Mouse (Mus musculus) liver, embryonic 14.5 days (tissue): ENCODE results near the gene Snrnp35. TPM values are rescaled to one million over a fixed set of nuclear protein-coding genes. Genes with fewer than 3 reads are reported as not detected.

Experiments used
- ATAC-seq: fragments of 200-750 bp; cut with Nextera tagmentation; 2 replicates; pipeline ENCODE4 v1.8.0; 2017; ENCODE audit warnings: moderate number of reproducible peaks, mild to moderate bottlenecking, moderate library complexity; ENCODE audit not compliant: insufficient read depth
- DNase-seq, 3 experiments: peaks; one replicate each; pipeline ENCODE4 v3.0.0-alpha.2; 2012 to 2013; ENCODE audit warnings: low read depth in 3 of 3, low spot score in 3 of 3
- H3K27ac ChIP-seq: fragments of 300-500 bp; sonication (generic); 2 replicates; pipeline ENCODE4 v1.5.1; 2014; ENCODE audit warnings: moderate library complexity, mild to moderate bottlenecking, control low read depth, inconsistent platforms
- H3K27me3 ChIP-seq: fragments of 300-500 bp; sonication (generic); 2 replicates; pipeline ENCODE4 v1.6.1; 2014; ENCODE audit warnings: mild to moderate bottlenecking, low read length, moderate library complexity; ENCODE audit not compliant: control insufficient read depth, insufficient read depth
- H3K36me3 ChIP-seq: fragments of 300-500 bp; sonication (generic); replicated peaks from 2 replicates; pipeline ENCODE4 v1.6.1; 2014; ENCODE audit warnings: low read depth; ENCODE audit not compliant: control insufficient read depth, insufficient read depth
- H3K4me1 ChIP-seq, 2 experiments: fragments of 200-500 bp in 1 of 2; fragments of 300-500 bp in 1 of 2; sonication (generic) in 1 of 2; replicated peaks; 2 replicates each; pipeline ENCODE4 v1.6.1; 2012 to 2014; ENCODE audit warnings: antibody characterized with exemption in 1 of 2, inconsistent platforms in 1 of 2, low read length in 1 of 2; ENCODE audit not compliant: control insufficient read depth in 2 of 2, insufficient read depth in 2 of 2
- H3K4me2 ChIP-seq: fragments of 300-500 bp; sonication (generic); 2 replicates; pipeline ENCODE4 v1.6.1; 2014; ENCODE audit warnings: low read depth, mild to moderate bottlenecking, control low read depth, moderate library complexity
- H3K4me3 ChIP-seq, 2 experiments: fragments of 200-500 bp in 1 of 2; fragments of 300-500 bp in 1 of 2; sonication (generic) in 1 of 2; 2 replicates each; pipeline ENCODE4 v1.5.1; 2012 to 2014; ENCODE audit warnings: low read depth in 2 of 2, low read length in 2 of 2, mild to moderate bottlenecking in 2 of 2, control low read depth in 1 of 2, inconsistent platforms in 1 of 2, moderate library complexity in 1 of 2; ENCODE audit not compliant: insufficient read depth in 1 of 2
- H3K9ac ChIP-seq: fragments of 300-500 bp; sonication (generic); replicated peaks from 2 replicates; pipeline ENCODE4 v1.6.1; 2014; ENCODE audit warnings: mild to moderate bottlenecking, control low read depth, moderate library complexity
- H3K9me3 ChIP-seq: fragments of 300-500 bp; sonication (generic); 2 replicates; pipeline ENCODE4 v1.6.1; 2016; ENCODE audit warnings: low read length, mixed read lengths; ENCODE audit not compliant: control insufficient read depth
- CTCF ChIP-seq: IDR thresholded peaks from 2 replicates; pipeline ENCODE4 v1.5.1; 2016; ENCODE audit warnings: antibody characterized with exemption, low read depth, control low read depth
- EP300 ChIP-seq: IDR thresholded peaks from 2 replicates; pipeline ENCODE4 v1.6.1; 2016; ENCODE audit warnings: antibody characterized with exemption, low read depth
- WGBS: fragments of 180-500 bp; shearing (Covaris S2); extraction: QIAGEN DNeasy Blood & Tissue Kit; methylation state at CpG from one replicate; pipeline ENCODE4 v1.1.7; 2014; ENCODE audit not compliant: insufficient replicate concordance; 5-methylcytosine and 5-hydroxymethylcytosine counted together
- polyA plus RNA-seq, 2 experiments: library from polyadenylated mRNA; depleted of rRNA in 1 of 2; stranded (reverse) in 1 of 2; unstranded in 1 of 2; fragments of >200 nt; fragmentation: Nextera tagmentation in 1 of 2; extraction: Ambion mirVana in 1 of 2; gene quantifications; 2 replicates each; pipeline versions ENCODE4 v1.2.1 to v1.2.3; 2012 to 2014

Snrnp35 gene
- polyA plus RNA-seq, 2 experiments = 5.8 to 7.4 TPM

DNA sequence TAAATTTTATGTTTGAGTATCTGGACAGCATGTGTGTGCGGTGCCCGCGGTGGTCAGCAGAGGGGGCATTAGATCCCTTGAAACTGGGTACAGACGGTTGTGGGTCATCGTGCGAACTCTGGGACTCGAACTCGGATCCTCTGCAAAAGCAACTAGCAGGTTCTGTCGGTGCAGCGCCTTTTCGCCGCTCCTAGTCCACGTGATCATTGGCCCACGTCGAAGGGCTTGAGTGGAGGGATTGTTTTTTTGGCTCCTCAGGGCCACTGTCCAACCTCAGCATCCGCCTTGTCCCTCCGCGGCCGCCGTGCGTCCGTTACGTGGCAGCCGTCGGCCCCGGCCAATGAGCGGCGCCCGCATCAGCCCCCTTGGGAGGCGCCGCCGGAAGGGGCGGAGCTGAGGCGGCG is 57.5 kb downstream of the Snrnp35 start, which contains the start of gene Tmed2:
Tmed2 (plus strand) TSS at position 313 of the 404 bp plus-strand sequence.
- peak within 1 kb of the TSS; percentile 98 to 99 for H3K4me3 ChIP-seq
- peaks cover 9 to 11% of the 10 kb centered on the region in 2 experiments for H3K4me1 ChIP-seq
- H3K27me3 ChIP-seq = no peaks in the 10 kb centered on the region
- H3K27ac ChIP-seq = peak within 1 kb of the TSS; percentile 62
- DNase-seq (peak; percentile 90), ATAC-seq (peak; percentile 94)
- H3K36me3 ChIP-seq = peaks cover 26% of the 10 kb centered on the region
- peak within 1 kb of the TSS; percentile 88 for H3K4me2 ChIP-seq
- peak within 1 kb of the TSS; percentile 96 for H3K9ac ChIP-seq
- WGBS = under 1% methylated on average over 35 of the region's 35 CpGs
- no peaks in the 10 kb centered on the region for H3K9me3 ChIP-seq
- TF ChIP-seq CTCF (peak; percentile 61), EP300 (peak; percentile 59)

Other genes with a start within 250 kb of the Snrnp35 start
- gene Pitpnm2, start 233.4 kb upstream of the Snrnp35 start, polyA plus RNA-seq (2012; rRNA removed) = 4.7 and 5.8 TPM in 2 replicates
- 1.9 and 2.1 TPM in 2 replicates for gene Pitpnm2, start 233.4 kb upstream of the Snrnp35 start, polyA plus RNA-seq (2014; fragmentation: Nextera tagmentation; extraction: Ambion mirVana)
- 2.6 and 3.4 TPM in 2 replicates for gene Mphosph9, start 155.2 kb upstream of the Snrnp35 start, polyA plus RNA-seq (2012; rRNA removed)
- gene Mphosph9, start 155.2 kb upstream of the Snrnp35 start, polyA plus RNA-seq (2014; fragmentation: Nextera tagmentation; extraction: Ambion mirVana) = 4.2 and 5.5 TPM in 2 replicates
- gene 2810006K23Rik, start 155.0 kb upstream of the Snrnp35 start, polyA plus RNA-seq (2012; rRNA removed) = 3.1 and 4.0 TPM in 2 replicates
- 3.4 and 4.2 TPM in 2 replicates for gene 2810006K23Rik, start 155.0 kb upstream of the Snrnp35 start, polyA plus RNA-seq (2014; fragmentation: Nextera tagmentation; extraction: Ambion mirVana)
- gene Cdk2ap1, start 120.1 kb upstream of the Snrnp35 start, polyA plus RNA-seq (2012; rRNA removed) = 68.4 and 86.5 TPM in 2 replicates
- gene Cdk2ap1, start 120.1 kb upstream of the Snrnp35 start, polyA plus RNA-seq (2014; fragmentation: Nextera tagmentation; extraction: Ambion mirVana) = 16.3 and 27.0 TPM in 2 replicates
- gene Sbno1, start 57.1 kb upstream of the Snrnp35 start, polyA plus RNA-seq (2012; rRNA removed) = 9.0 and 12.6 TPM in 2 replicates
- 34.2 and 35.1 TPM in 2 replicates for gene Sbno1, start 57.1 kb upstream of the Snrnp35 start, polyA plus RNA-seq (2014; fragmentation: Nextera tagmentation; extraction: Ambion mirVana)
- 47.6 and 58.6 TPM in 2 replicates for gene Kmt5a, start 43.2 kb upstream of the Snrnp35 start, polyA plus RNA-seq (2012; rRNA removed)
- 51.8 and 68.8 TPM in 2 replicates for gene Kmt5a, start 43.2 kb upstream of the Snrnp35 start, polyA plus RNA-seq (2014; fragmentation: Nextera tagmentation; extraction: Ambion mirVana)
- 5.9 and 8.1 TPM in 2 replicates for gene Rilpl2, start 4.8 kb upstream of the Snrnp35 start, polyA plus RNA-seq (2012; rRNA removed)
- 7.8 and 9.6 TPM in 2 replicates for gene Rilpl2, start 4.8 kb upstream of the Snrnp35 start, polyA plus RNA-seq (2014; fragmentation: Nextera tagmentation; extraction: Ambion mirVana)
- gene Rilpl1, start 48.3 kb downstream of the Snrnp35 start, polyA plus RNA-seq (2012; rRNA removed) = 0.71 and 0.98 TPM in 2 replicates
- gene Rilpl1, start 48.3 kb downstream of the Snrnp35 start, polyA plus RNA-seq (2014; fragmentation: Nextera tagmentation; extraction: Ambion mirVana) = 1.4 and 2.1 TPM in 2 replicates
- 76.9 and 99.9 TPM in 2 replicates for gene Tmed2, start 57.6 kb downstream of the Snrnp35 start, polyA plus RNA-seq (2012; rRNA removed)
- 321 and 328 TPM in 2 replicates for gene Tmed2, start 57.6 kb downstream of the Snrnp35 start, polyA plus RNA-seq (2014; fragmentation: Nextera tagmentation; extraction: Ambion mirVana)
- 5.2 and 7.1 TPM in 2 replicates for gene Ddx55, start 69.7 kb downstream of the Snrnp35 start, polyA plus RNA-seq (2012; rRNA removed)
- gene Ddx55, start 69.7 kb downstream of the Snrnp35 start, polyA plus RNA-seq (2014; fragmentation: Nextera tagmentation; extraction: Ambion mirVana) = 4.7 and 5.4 TPM in 2 replicates
- gene Eif2b1, start 96.0 kb downstream of the Snrnp35 start, polyA plus RNA-seq (2012; rRNA removed) = 19.7 and 25.7 TPM in 2 replicates
- 50.5 and 52.2 TPM in 2 replicates for gene Eif2b1, start 96.0 kb downstream of the Snrnp35 start, polyA plus RNA-seq (2014; fragmentation: Nextera tagmentation; extraction: Ambion mirVana)
- gene Gtf2h3, start 96.0 kb downstream of the Snrnp35 start, polyA plus RNA-seq (2012; rRNA removed) = 11.5 and 20.8 TPM in 2 replicates
- gene Gtf2h3, start 96.0 kb downstream of the Snrnp35 start, polyA plus RNA-seq (2014; fragmentation: Nextera tagmentation; extraction: Ambion mirVana) = 21.8 and 24.4 TPM in 2 replicates
- 5.3 and 5.6 TPM in 2 replicates for gene Atp6v0a2, start 145.4 kb downstream of the Snrnp35 start, polyA plus RNA-seq (2012; rRNA removed)
- 10.3 and 12.9 TPM in 2 replicates for gene Atp6v0a2, start 145.4 kb downstream of the Snrnp35 start, polyA plus RNA-seq (2014; fragmentation: Nextera tagmentation; extraction: Ambion mirVana)
- 0.02 TPM in 2 replicates for gene Dnah10, start 242.0 kb downstream of the Snrnp35 start, polyA plus RNA-seq (2012; rRNA removed)
- gene Dnah10, start 242.0 kb downstream of the Snrnp35 start, polyA plus RNA-seq (2014; fragmentation: Nextera tagmentation; extraction: Ambion mirVana) = not detected in 2 replicates